Mouse (Mus musculus) MEL-GATA-1-ER (cell line): ENCODE results near the gene Vmn2r47.
"Not testable (repeated sequence)": the region's sequence is repeated elsewhere in the genome, so short reads cannot be mapped to it uniquely, and the experiment has no call there.

Experiments used
- DNase-seq: peaks from one replicate; pipeline ENCODE4 v3.0.0-alpha.2; 2012; ENCODE audit warnings: low read depth; ENCODE audit errors: extremely low read depth

The Vmn2r47 gene

DNA sequence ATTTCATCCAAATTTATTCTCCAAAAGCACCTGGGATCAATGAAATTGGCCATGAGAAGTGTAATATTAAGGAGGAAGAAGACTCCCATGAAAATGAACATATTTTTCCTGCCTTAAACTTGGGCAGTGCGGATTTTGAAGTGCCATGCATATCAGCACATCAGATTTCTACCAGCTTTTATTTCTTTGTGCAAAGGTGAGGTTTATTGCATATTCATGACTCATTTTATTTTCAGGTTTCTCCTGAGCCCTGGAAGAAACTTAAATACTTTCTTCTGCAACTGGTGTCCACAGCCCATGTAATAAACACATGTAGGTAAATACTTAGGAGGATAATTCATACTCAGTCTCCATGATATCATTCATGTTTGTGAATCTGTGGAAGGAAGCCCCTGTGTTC lies at the start of gene Vmn2r47:
Gene Vmn2r47, minus strand, starts transcription at position 101 of the 400 bp plus-strand sequence.
- DNase-seq: not testable (repeated sequence)

DNA sequence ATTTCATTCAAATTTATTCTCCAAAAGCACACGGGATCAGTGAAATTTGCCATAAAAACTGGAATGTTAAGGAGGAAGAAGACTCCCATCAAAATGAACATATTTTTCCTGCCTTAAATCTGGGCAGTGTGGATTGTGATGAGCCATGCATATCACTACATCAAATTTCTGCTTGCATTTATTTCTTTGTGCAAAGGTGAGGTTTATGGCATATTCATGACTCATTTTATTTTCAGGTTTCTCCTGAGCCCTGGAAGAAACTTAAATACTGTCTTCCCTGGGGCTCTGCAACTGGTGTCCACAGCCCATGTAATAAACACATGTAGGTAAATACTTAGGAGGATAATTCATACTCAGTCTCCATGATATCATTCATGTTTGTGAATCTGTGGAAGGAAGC lies 70.7 kb downstream of the Vmn2r47 start, which contains the start of gene Vmn2r46:
Gene Vmn2r46, minus strand, starts transcription at position 101 of the 400 bp plus-strand sequence.
- not testable (repeated sequence) for DNase-seq
